Mouse (Mus musculus) forebrain, embryonic 15.5 days (tissue): ENCODE results near the gene Kcnj9. TPM values are rescaled to one million over a fixed set of nuclear protein-coding genes. Genes with fewer than 3 reads are reported as not detected.

Source experiments
- ATAC-seq: fragments of 200-750 bp; cut with Nextera tagmentation; replicated peaks from 2 replicates; pipeline ENCODE4 v1.8.0; 2017; ENCODE audit warnings: mild to moderate bottlenecking, moderate TSS enrichment, moderate library complexity
- H3K27ac ChIP-seq: fragments of 300-500 bp; sonication (generic); replicated peaks from 2 replicates; pipeline ENCODE4 v1.5.1; 2015; ENCODE audit warnings: mild to moderate bottlenecking, inconsistent platforms
- H3K27me3 ChIP-seq: fragments of 300-500 bp; sonication (generic); 2 replicates; pipeline ENCODE4 v1.6.1; 2015; ENCODE audit warnings: inconsistent platforms
- H3K36me3 ChIP-seq: fragments of 300-500 bp; sonication (generic); 2 replicates; pipeline ENCODE4 v1.6.1; 2015; ENCODE audit warnings: mild to moderate bottlenecking, inconsistent platforms
- H3K4me1 ChIP-seq: fragments of 300-500 bp; sonication (generic); 2 replicates; pipeline ENCODE4 v1.6.1; 2015; ENCODE audit warnings: inconsistent platforms
- H3K4me2 ChIP-seq: fragments of 300-500 bp; sonication (generic); replicated peaks from 2 replicates; pipeline ENCODE4 v1.6.1; 2015; ENCODE audit warnings: mild to moderate bottlenecking, inconsistent platforms
- H3K4me3 ChIP-seq: fragments of 300-500 bp; sonication (generic); 2 replicates; pipeline ENCODE4 v1.5.1; 2015; ENCODE audit warnings: mild to moderate bottlenecking, inconsistent platforms
- H3K9ac ChIP-seq: fragments of 300-500 bp; sonication (generic); replicated peaks from 2 replicates; pipeline ENCODE4 v1.6.1; 2015; ENCODE audit warnings: mild to moderate bottlenecking, inconsistent platforms
- H3K9me3 ChIP-seq: fragments of 300-500 bp; sonication (generic); 2 replicates; pipeline ENCODE4 v1.6.1; 2016; ENCODE audit warnings: inconsistent platforms
- WGBS: fragments of 180-500 bp; shearing (Covaris S2); methylation state at CpG from one replicate; pipeline ENCODE4 v1.1.7; 2015; ENCODE audit warnings: mixed read lengths; 5-methylcytosine and 5-hydroxymethylcytosine counted together
- polyA plus RNA-seq: library from polyadenylated mRNA; unstranded; fragments of >200 nt; fragmentation: Nextera tagmentation; extraction: Ambion mirVana; gene quantifications from 2 replicates; pipeline ENCODE4 v1.2.1, GENCODE M21; 2015

The Kcnj9 gene
- polyA plus RNA-seq, 1 experiment from 2014 or later, result 3.5 TPM

DNA sequence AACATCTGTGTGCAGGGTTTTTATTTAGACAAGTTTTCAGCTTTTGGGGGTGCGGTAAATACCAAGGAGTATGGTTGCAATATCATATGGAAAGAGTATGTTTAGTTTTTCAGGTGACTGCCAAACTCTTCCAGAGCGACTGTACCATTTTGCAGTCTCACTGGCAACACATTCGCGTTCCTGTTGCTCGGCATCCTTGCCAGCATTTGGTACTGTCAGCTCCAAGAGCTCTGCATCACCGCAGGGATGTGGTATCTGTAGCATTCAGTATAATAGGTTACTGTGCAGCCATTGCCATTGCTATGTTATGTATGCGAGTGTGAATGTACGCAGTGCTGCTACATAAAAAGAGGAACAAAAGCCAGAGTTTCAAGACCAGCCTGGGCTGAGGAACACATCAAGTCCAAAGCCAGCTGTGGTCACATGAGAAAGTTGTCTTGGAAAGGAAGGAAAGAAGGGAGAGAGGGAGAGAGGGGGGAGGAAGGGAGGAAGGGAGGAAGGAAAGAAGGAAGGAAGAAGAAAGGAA, 2.4 kb upstream of the Kcnj9 start:
- 54% methylated on average over 8 of the region's 8 CpGs for whole genome bisulfite sequencing

DNA sequence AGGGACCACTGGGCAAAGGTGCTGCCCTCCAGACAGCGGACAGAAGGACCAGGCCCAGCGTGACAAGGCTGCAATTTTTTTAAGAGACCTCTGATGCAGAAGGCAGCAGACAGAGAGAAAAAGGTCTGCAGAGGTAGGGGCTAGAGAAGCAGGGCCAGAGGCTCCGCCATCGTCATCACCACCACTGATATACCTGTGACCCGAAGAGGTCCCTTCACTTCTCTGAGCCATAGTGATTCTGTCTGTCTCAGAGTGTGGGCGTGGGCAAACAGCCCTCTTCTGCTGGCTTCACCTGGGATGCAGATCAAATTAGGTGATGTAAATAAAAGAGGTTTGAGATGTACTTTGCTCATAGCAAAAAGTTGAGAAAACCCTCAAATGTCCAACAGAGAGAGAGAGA, 498 bp upstream of the Kcnj9 start:
- 0 out of 2 replicates have a peak overlapping the region, but pooled peaks have one; percentile 37 for H3K9ac ChIP-seq
- H3K4me2 ChIP-seq, result peak overlapping the region; percentile 46; the same call in 1 of the 2 replicates
- no peaks in the 10 kb centered on the region for H3K9me3 ChIP-seq
- peaks cover 24% of the 10 kb centered on the region for H3K4me1 ChIP-seq
- H3K4me3 ChIP-seq, result no peak overlapping the region
- 78% methylated on average over 6 of the region's 6 CpGs for WGBS
- peak; percentile 9; the same call in 1 of the 2 replicates for ATAC-seq
- H3K27me3 ChIP-seq, result no peaks in the 10 kb centered on the region; the same call in 1 of the 2 replicates
- H3K27ac ChIP-seq, result peak overlapping the region; percentile 47
- H3K36me3 ChIP-seq, result no peaks in the 10 kb centered on the region

More for the DNA sequence above, 2.4 kb upstream of the Kcnj9 start:
- Histone ChIP-seq H3K9me3 (no peaks in the 10 kb centered on the region), H3K27me3 (no peaks in the 10 kb centered on the region), H3K4me3 (no peak overlapping the region), H3K4me2 (no peak overlapping the region), H3K27ac (no peak overlapping the region), H3K9ac (no peak overlapping the region), H3K4me1 (peaks cover 16% of the 10 kb centered on the region), H3K36me3 (no peaks in the 10 kb centered on the region)
- no peak for ATAC-seq

DNA sequence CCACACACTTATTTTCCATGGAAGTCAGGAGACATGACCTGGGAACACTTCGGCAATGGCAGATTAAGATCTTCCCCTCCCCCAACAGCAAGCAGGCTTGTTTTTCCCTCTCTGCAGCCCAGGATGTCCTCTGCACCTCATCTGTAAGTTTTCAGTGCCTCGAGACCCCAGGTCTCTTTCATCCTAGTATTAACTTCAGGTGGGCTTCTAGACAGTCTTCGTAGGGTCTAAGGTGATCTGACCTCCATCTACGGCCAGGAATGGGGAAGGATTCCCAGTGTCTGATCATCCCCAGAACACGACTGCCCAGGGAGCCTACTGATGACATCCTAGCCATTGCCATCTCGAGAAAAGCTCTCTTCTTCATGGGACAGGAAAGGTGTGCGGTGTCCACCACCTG, 657 bp downstream of the Kcnj9 start:
- H3K4me2 ChIP-seq, result peak overlapping the region; percentile 46
- H3K27me3 ChIP-seq, result no peaks in the 10 kb centered on the region; the same call in 1 of the 2 replicates
- no peak overlapping the region for H3K27ac ChIP-seq
- 86% methylated on average over 7 of the region's 7 CpGs for WGBS
- ATAC-seq, result no peak
- H3K4me3 ChIP-seq, result peak overlapping the region; percentile 34
- no peaks in the 10 kb centered on the region for H3K9me3 ChIP-seq
- peaks cover 32% of the 10 kb centered on the region for H3K4me1 ChIP-seq
- no peaks in the 10 kb centered on the region for H3K36me3 ChIP-seq
- H3K9ac ChIP-seq, result no peak overlapping the region

DNA sequence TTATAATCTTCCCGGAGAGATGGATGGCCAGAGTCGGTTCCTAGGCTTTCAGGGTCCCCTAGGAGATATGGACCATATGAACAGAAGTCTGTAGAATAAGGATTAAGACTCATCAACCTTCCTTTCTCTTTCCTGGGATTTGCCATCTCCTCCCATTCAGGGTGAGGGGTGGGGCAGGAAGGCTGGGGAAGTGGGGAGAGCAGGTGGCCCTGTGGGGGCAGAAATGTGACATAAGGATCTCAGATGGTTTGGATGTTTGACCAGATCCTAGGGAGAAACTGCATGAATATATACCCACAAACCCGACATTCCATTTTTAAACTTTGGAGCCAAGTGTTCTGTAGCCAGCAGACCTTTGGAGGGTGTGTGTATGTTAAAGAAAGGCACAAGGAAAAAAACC, 1.1 kb downstream of the Kcnj9 start:
- H3K4me2 ChIP-seq, result no peak overlapping the region
- 90% methylated on average over 3 of the region's 3 CpGs for WGBS
- no peaks in the 10 kb centered on the region; the same call in 1 of the 2 replicates for H3K27me3 ChIP-seq
- peaks cover 37% of the 10 kb centered on the region for H3K4me1 ChIP-seq
- H3K9me3 ChIP-seq, result no peaks in the 10 kb centered on the region
- no peak overlapping the region for H3K4me3 ChIP-seq
- H3K36me3 ChIP-seq, result no peaks in the 10 kb centered on the region
- no peak overlapping the region for H3K9ac ChIP-seq
- no peak overlapping the region for H3K27ac ChIP-seq
- ATAC-seq, result no peak

DNA sequence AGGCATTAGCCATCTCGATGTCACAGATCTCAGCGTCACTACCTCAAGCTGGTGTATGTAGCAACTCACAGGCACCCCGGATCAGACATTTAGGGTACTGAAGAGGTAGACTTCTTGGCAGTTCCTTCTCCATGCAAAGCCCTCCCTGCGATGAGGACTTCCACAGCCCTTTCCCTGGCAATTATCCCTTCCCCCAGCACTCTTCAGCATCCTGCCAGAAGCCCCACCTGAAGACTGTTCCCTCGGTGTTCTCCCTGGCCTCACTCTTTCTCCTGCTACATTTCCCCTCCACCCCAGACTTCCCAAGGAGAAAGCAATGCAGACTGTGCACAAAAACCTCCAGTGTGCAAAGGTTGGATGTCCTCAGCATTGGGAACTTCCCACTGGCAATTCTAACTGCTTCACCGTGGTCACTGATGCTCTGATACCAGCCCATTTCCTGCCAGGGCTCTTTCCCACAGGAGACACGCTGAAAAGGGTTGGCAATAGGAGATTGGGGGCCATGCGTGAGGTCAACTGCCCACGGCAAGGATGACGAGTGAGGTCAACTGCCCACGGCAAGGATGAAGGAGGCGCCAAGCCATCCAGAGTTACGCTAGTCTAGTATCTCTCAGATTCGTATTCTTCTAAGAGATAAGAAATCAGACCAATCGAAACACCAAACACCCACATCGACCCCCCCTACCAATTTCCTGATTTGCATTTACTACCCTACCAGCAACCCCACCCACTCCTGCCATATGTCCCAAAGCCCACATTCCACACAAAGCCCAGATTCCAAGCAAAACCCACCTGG, 1.7 kb downstream of the Kcnj9 start:
- no peak overlapping the region for H3K4me2 ChIP-seq
- H3K27me3 ChIP-seq, result no peaks in the 10 kb centered on the region; the same call in 1 of the 2 replicates
- no peaks in the 10 kb centered on the region for H3K9me3 ChIP-seq
- WGBS, result 93% methylated on average over 16 of the region's 16 CpGs
- H3K4me1 ChIP-seq, result peaks cover 42% of the 10 kb centered on the region
- H3K9ac ChIP-seq, result no peak overlapping the region
- no peak overlapping the region for H3K27ac ChIP-seq
- no peak for ATAC-seq
- no peak overlapping the region for H3K4me3 ChIP-seq
- H3K36me3 ChIP-seq, result no peaks in the 10 kb centered on the region

DNA sequence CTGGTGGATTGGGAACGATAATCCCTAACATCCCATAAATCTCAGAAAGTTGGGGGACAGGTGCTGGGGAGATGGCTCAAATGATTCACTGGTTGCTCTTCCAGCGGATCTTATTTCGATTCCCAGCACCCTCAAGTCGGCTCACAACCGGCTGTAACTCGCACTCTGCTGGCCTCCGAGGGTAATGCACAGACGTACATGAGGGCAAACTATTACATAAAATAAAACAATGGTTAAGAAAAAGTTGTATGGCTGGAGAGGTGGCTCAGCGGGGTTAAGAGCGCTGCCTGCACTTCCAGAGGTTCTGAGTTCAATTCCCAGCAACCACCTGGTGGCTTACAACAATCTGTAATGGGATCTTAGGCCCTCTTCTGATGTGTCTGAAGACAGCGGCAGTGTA, 2.4 kb downstream of the Kcnj9 start:
- peaks cover 42% of the 10 kb centered on the region for H3K4me1 ChIP-seq
- H3K27ac ChIP-seq, result no peak overlapping the region
- peak overlapping the region; percentile 51 for H3K4me3 ChIP-seq
- no peaks in the 10 kb centered on the region for H3K9me3 ChIP-seq
- H3K4me2 ChIP-seq, result peak overlapping the region; percentile 88
- H3K36me3 ChIP-seq, result no peaks in the 10 kb centered on the region
- no peak for ATAC-seq
- no peaks in the 10 kb centered on the region; the same call in 1 of the 2 replicates for H3K27me3 ChIP-seq
- WGBS, result 68% methylated on average over 11 of the region's 11 CpGs
- peak overlapping the region; percentile 33 for H3K9ac ChIP-seq

DNA sequence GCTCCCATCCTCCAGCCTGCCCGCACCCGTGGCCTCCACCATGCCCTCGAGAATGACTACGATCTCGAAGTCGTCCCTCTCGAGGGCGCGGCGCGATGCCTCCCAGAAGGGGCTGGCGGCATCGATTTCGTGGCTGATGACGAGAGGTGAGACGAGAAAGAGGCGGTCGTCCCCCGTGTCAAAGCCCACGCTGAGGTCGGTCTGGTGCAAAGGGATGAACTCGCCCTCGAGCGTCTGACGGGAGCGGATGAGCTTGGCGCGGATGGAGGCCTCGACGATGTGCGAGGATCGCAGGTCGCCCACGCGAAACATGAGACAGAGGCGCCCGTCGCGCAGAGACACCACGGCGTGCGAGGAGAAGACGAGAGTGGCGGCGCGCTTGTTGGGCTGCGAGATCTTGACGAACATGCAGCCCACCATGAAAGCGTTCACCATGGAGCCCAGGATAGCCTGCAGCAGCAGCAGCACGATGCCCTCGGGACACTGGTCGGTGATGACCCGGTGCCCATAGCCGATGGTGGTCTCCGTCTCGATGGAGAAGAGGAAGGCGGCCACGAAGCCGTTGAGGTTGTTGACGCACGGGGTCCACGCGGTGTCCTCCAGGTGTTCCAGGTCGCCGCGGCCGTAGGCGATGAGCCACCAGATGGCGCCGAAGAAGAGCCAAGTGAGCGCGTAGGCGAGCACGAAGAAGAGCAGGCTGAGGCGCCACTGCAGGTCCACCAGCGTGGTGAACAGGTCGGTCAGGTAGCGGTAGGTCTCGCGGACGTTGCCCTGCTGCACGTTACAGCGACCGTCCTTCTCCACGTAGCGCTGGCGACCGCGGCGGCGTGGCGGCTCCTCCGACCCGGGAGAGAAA, 3.2 kb downstream of the Kcnj9 start:
- Histone ChIP-seq H3K4me1 (peaks cover 46% of the 10 kb centered on the region), H3K9ac (peak overlapping the region; percentile 33), H3K9me3 (no peaks in the 10 kb centered on the region), H3K4me2 (peak overlapping the region; percentile 88), H3K27me3 (no peaks in the 10 kb centered on the region; the same call in 1 of the 2 replicates), H3K36me3 (no peaks in the 10 kb centered on the region), H3K4me3 (peak overlapping the region; percentile 51), H3K27ac (no peak overlapping the region)
- ATAC-seq, result peak; percentile 29
- 23% methylated on average over 94 of the region's 94 CpGs for WGBS

DNA sequence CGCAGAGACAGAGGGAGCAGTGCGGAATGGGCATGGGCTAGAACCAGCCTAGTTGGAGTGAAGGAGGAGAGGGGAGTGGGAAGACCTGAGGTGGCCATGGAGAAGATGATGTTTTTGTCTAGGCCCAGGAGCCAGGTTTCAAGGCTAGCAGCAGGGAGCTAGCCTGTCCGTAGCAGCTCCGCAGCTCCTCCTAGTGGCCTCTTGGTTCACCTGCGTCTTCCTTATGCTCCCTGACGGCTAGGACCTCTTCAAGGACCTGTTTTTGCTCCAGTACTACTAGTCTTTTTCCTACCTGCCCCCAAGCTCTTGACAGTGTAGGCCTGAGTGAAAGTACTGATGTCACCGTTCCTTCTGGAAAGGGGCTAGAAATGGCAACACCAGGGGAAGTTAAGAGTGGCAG, 4.4 kb downstream of the Kcnj9 start:
- H3K9me3 ChIP-seq, result no peaks in the 10 kb centered on the region
- H3K27me3 ChIP-seq, result no peaks in the 10 kb centered on the region; the same call in 1 of the 2 replicates
- H3K4me1 ChIP-seq, result peaks cover 56% of the 10 kb centered on the region
- no peak overlapping the region for H3K4me2 ChIP-seq
- 0 out of 2 replicates have a peak overlapping the region, but pooled peaks have one; percentile 9 for H3K27ac ChIP-seq
- no peak overlapping the region for H3K9ac ChIP-seq
- peak; percentile 8; the same call in 1 of the 2 replicates for ATAC-seq
- no peaks in the 10 kb centered on the region for H3K36me3 ChIP-seq
- WGBS, result 9% methylated on average over 7 of the region's 7 CpGs
- no peak overlapping the region for H3K4me3 ChIP-seq

DNA sequence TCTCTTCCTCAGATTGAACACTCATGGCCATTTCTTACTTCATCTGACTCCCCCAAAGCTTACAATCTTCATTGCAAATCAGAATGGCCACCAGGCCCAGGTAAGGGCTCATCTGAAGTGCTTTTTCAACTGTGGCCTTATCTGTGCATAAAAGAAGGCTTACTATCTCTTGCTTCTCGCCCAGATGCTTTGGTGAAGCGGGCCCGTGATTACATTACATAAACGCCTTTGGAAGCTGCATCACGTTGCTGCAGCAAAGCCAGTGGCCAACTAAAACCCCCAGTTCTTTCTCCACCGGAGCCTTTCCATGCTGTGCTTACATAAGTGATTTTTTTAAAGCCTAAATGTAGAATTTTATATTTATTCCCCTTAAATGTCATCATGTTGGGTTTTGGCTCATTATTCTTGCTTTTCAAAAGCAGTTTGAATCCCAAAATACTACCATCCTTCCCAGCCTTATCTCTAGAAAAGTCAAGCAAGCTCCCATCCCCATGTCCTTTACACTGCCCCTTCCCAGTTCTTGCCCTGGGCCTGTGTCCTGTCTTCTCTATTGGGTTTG, 5.2 kb downstream of the Kcnj9 start:
- H3K4me3 ChIP-seq, result no peak overlapping the region
- ATAC-seq, result no peak
- 0 out of 2 replicates have a peak overlapping the region, but pooled peaks have one; percentile 9 for H3K27ac ChIP-seq
- no peak overlapping the region for H3K4me2 ChIP-seq
- no peak overlapping the region for H3K9ac ChIP-seq
- H3K27me3 ChIP-seq, result no peaks in the 10 kb centered on the region; the same call in 1 of the 2 replicates
- H3K36me3 ChIP-seq, result no peaks in the 10 kb centered on the region
- 56% methylated on average over 6 of the region's 6 CpGs for whole genome bisulfite sequencing
- no peaks in the 10 kb centered on the region for H3K9me3 ChIP-seq
- H3K4me1 ChIP-seq, result peaks cover 55% of the 10 kb centered on the region

DNA sequence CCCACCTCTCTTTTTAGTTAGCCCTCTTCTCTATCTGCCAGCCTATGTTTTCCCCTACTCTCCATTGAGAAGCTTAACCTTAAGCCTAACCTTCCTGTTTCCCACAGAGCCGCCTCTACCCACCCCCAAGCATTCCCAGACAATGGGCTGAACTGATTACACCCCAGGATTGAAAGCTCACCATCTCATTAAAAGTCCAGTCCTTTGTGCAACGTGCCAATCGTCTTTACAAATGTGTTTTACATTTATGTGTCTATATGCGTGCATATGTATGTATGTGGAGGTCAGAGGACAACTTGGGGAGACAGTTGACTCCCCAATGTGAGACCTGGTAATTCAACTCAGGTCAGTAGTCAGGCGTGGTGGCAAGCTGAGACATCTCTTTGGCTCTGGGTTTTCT, 5.8 kb downstream of the Kcnj9 start:
- peaks cover 2% of the 10 kb centered on the region; the same call in 1 of the 2 replicates for H3K36me3 ChIP-seq
- no peak for ATAC-seq
- H3K9me3 ChIP-seq, result no peaks in the 10 kb centered on the region
- no peaks in the 10 kb centered on the region; the same call in 1 of the 2 replicates for H3K27me3 ChIP-seq
- H3K4me2 ChIP-seq, result no peak overlapping the region
- H3K4me1 ChIP-seq, result peaks cover 55% of the 10 kb centered on the region
- H3K4me3 ChIP-seq, result no peak overlapping the region
- H3K27ac ChIP-seq, result no peak overlapping the region
- H3K9ac ChIP-seq, result no peak overlapping the region
- 16% methylated on average over 5 of the region's 5 CpGs for WGBS

DNA sequence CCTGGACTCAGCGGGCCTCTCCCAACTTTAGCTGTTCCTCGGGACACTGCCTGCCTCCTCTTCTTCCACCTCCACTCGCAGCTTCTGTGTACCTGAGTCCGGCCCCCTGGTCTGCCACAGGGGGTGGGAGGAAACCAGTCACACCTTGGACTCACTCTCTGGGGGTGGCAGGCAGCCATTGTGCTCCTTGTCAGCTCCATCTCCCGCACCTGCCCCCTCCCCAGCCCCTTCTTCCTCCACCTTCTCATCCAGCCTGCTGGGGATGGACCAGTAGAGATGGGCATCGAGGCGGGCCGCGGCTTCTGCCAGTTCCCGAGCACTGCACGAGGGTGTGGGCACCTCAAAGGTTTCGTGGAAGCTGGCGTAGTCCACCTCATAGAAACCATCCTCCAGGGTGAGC, 6.4 kb downstream of the Kcnj9 start:
- Histone ChIP-seq H3K4me3 (no peak overlapping the region), H3K4me1 (peaks cover 60% of the 10 kb centered on the region), H3K9ac (no peak overlapping the region), H3K36me3 (peaks cover 6% of the 10 kb centered on the region; the same call in 1 of the 2 replicates), H3K4me2 (no peak overlapping the region), H3K9me3 (no peaks in the 10 kb centered on the region), H3K27me3 (no peaks in the 10 kb centered on the region; the same call in 1 of the 2 replicates), H3K27ac (no peak overlapping the region)
- ATAC-seq, result no peak
- WGBS, result 53% methylated on average over 13 of the region's 13 CpGs
